Comparison of ENCODE assay signal across 25 mouse cellular contexts in the genomic region with DNA sequence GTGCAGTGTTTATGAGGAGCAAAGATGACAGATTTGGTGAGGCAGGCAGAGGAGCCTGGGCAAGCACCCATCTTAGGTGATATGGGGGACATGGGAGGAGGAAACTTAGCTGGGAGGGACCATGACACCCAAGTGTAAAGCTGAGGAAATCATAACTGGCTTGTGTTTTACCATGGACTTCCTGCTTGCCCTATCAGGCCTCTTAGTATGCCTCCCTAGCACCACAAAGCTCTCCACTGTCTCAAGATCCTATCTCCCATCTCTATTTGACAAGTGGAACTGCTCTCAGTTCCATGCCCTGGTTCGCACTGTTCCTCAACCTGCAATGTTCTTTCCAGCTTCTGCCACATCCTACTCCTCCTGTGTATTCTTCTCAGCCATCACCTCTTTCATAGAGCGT. TPM values are rescaled to one million over a fixed set of nuclear protein-coding genes. Genes with fewer than 3 reads are reported as not detected.
DNase-seq lines count a peak whose midpoint lies in the region; ATAC-seq and TF ChIP-seq lines count a peak whose summit lies in the region.
"Had no signal": no experiment of that assay in that cellular context is flagged by ENCODE, and none has a peak within 500 bp of the region (broad histone marks: within the 10 kb centered on the region; RNA-seq: fewer than 3 reads in every experiment).

No protein-coding gene starts in this region.

- H3K27ac ChIP-seq in left cerebral cortex, adult 2 months, result peak overlapping the region; percentile 78
- H3K27ac ChIP-seq: embryonic facial prominence, embryonic 13.5 days; embryonic facial prominence, embryonic 15.5 days; forebrain, embryonic 10.5 days; forebrain, embryonic 12.5 days had no signal

- intact Hi-C loops in left cerebral cortex, adult 2 months (cut with DNase I), result no loop called here
- intact Hi-C loops in left cerebral cortex, postnatal 4 days (cut with DNase I), result no loop called here

- TF ChIP-seq CTCF in left cerebral cortex, adult 2 months (IDR thresholded peaks at IDR 0.05), result no peak

- DNase-seq in left cerebral cortex, adult 2 months (ENCODE audit: extremely low spot score in 1 of 2, low spot score in 2 of 2), result no peak
- no peak for DNase-seq in left cerebral cortex, postnatal 4 days
- no peak for DNase-seq in cerebellum, postnatal 36 days
- DNase-seq in layer of hippocampus, adult 18-20 months (ENCODE audit: low spot score in 2 of 2), result no peak
- DNase-seq: adrenal gland, adult 8-10 months; adrenal gland, postnatal 14 days; adrenal gland, postnatal 36 days; B cell, adult 2 months; cerebellum, adult 11-12 months; cerebellum, adult 2 months; cerebellum, adult 9-10 months; cerebellum, postnatal 10 days; cerebellum, postnatal 25 days had no signal

- ATAC-seq in common myeloid progenitor, adult 5-6 weeks (replicated peaks; ENCODE audit: low read depth, poor library complexity, severe bottlenecking), result peak; percentile 77
- peak; percentile 25; the same call in 1 of the 2 replicates for ATAC-seq in megakaryocyte progenitor cell, adult 5-6 weeks (replicated peaks; ENCODE audit: poor library complexity)
- ATAC-seq: activated CD4-positive, CD25-positive, alpha-beta regulatory T cell, adult 4 months; CD4-positive, CD25-positive, alpha-beta regulatory T cell, adult 4 months; forebrain, embryonic 14.5 days; forebrain, embryonic 16.5 days; Patski had no signal

- no peak overlapping the region for H3K4me3 ChIP-seq in left cerebral cortex, adult 2 months
- H3K4me3 ChIP-seq: embryonic facial prominence, embryonic 13.5 days; embryonic facial prominence, embryonic 15.5 days; erythroblast, embryonic 14.5 days; forebrain, embryonic 10.5 days; forebrain, embryonic 12.5 days had no signal

RNA-seq across cellular contexts. Expression of a gene that starts 18.0 kb away (rescaled TPM):
- total RNA-seq in left cerebral cortex, adult 2 months (2021), result 100 to 1,000 TPM; 171 to 187 TPM
- 100 to 1,000 TPM; 138 to 140 TPM for total RNA-seq in left cerebral cortex, postnatal 4 days (2021)
- not detected in 2 replicates for total RNA-seq in common myeloid progenitor, adult 5-6 weeks (2017)
- not detected in 2 replicates for total RNA-seq in megakaryocyte progenitor cell, adult 5-6 weeks (2015)
- not detected in 2 replicates for total RNA-seq in megakaryocyte progenitor cell, adult 5-6 weeks (2017)
- 100 to 1,000 TPM; 102 to 103 TPM for total RNA-seq in layer of hippocampus, adult 18-20 months (2021)

Comparison
In these comparisons a context has a peak if more than half of its experiments do, and no peak if none do; other contexts are left out.
1. RNA of a gene that starts 18.0 kb away (total RNA-seq): 171 to 187 TPM in left cerebral cortex, adult 2 months, 138 to 140 TPM in left cerebral cortex, postnatal 4 days and 102 to 103 TPM in layer of hippocampus, adult 18-20 months; not detected in common myeloid progenitor, adult 5-6 weeks and not detected in megakaryocyte progenitor cell, adult 5-6 weeks; every median in the first group is over 100 times any median in the second.